20 mouse cellular contexts compared by ENCODE assay signal in genomic region chr5:36057804-36058322, GRCm38 (mm10).
"Had no signal": no experiment of that assay in that cellular context is flagged by ENCODE, and none has a peak within 500 bp of the region (broad histone marks: within the 10 kb centered on the region; RNA-seq: fewer than 3 reads in every experiment).

No protein-coding gene starts in this region.

- H3K9me3 ChIP-seq: kidney, embryonic 15.5 days; limb, embryonic 12.5 days; limb, embryonic 15.5 days had no signal

- ATAC-seq: intestine, postnatal 0 days; liver, postnatal 0 days; lung, postnatal 0 days had no signal

- H3K4me3 ChIP-seq: kidney, embryonic 15.5 days; limb, embryonic 12.5 days; limb, embryonic 15.5 days had no signal

- H3K4me2 ChIP-seq: kidney, embryonic 15.5 days; limb, embryonic 12.5 days; limb, embryonic 15.5 days; liver, embryonic 11.5 days; lung, embryonic 14.5 days had no signal

- H3K4me1 ChIP-seq: limb, embryonic 12.5 days; limb, embryonic 15.5 days had no signal

- H3K27me3 ChIP-seq: limb, embryonic 15.5 days had no signal

- H3K27ac ChIP-seq: kidney, embryonic 15.5 days; limb, embryonic 12.5 days; limb, embryonic 15.5 days; liver, embryonic 14.5 days; macrophage; stomach, postnatal 0 days had no signal

- H3K9ac ChIP-seq: kidney, embryonic 15.5 days; limb, embryonic 12.5 days; limb, embryonic 15.5 days; liver, embryonic 14.5 days; liver, postnatal 0 days; lung, embryonic 14.5 days had no signal

- DNase-seq: kidney, adult 2 months; kidney, postnatal 14 days; kidney, postnatal 4 days; left cerebral cortex, postnatal 4 days; liver, postnatal 0 days; lung, embryonic 14.5 days; midbrain, embryonic 14.5 days; right cerebral cortex, postnatal 4 days; thymus, adult 2 months; thymus, postnatal 14 days; thymus, postnatal 4 days had no signal
